ENCODE assay signal across 11 mouse cellular contexts in genomic region chr15:25758037-25758436, GRCm38 (mm10).
DNase-seq lines count a peak whose midpoint lies in the region; ATAC-seq and TF ChIP-seq lines count a peak whose summit lies in the region.
"Had no signal": no experiment of that assay in that cellular context is flagged by ENCODE, and none has a peak within 500 bp of the region (broad histone marks: within the 10 kb centered on the region; RNA-seq: fewer than 3 reads in every experiment).

No protein-coding gene starts in this region.

- no peak overlapping the region for H3K9ac ChIP-seq in hindbrain, embryonic 12.5 days
- H3K9ac ChIP-seq in midbrain, embryonic 15.5 days = no peak overlapping the region; the same call in 1 of the 2 replicates
- H3K9ac ChIP-seq: liver, embryonic 14.5 days had no signal

- H3K4me2 ChIP-seq in hindbrain, embryonic 12.5 days (replicated peaks) = peak overlapping the region; percentile 42
- peak overlapping the region; percentile 40 for H3K4me2 ChIP-seq in midbrain, embryonic 15.5 days

- peak overlapping the region; percentile 81 for H3K4me3 ChIP-seq in E14TG2a.4 (replicated peaks; ENCODE audit: low read length)
- H3K4me3 ChIP-seq in hindbrain, embryonic 12.5 days = no peak overlapping the region
- 0 out of 2 replicates have a peak overlapping the region, but pooled peaks have one; percentile 8 for H3K4me3 ChIP-seq in midbrain, embryonic 15.5 days

- TF ChIP-seq CTCF in E14TG2a.4 (conservative IDR thresholded peaks at IDR 0.05; ENCODE audit: low read length) = no peak
- TF ChIP-seq CTCF in brain, embryonic 14.5 days (IDR thresholded peaks at IDR 0.05; ENCODE audit: borderline replicate concordance, extremely low read depth, insufficient read depth, insufficient read length) = no peak

- peaks cover 32% of the 10 kb centered on the region for H3K36me3 ChIP-seq in E14TG2a.4 (ENCODE audit: insufficient read depth, low read length)
- no peaks in the 10 kb centered on the region for H3K36me3 ChIP-seq in hindbrain, embryonic 12.5 days
- no peaks in the 10 kb centered on the region for H3K36me3 ChIP-seq in midbrain, embryonic 15.5 days (replicated peaks)

- WGBS in hindbrain, embryonic 12.5 days = 30% methylated on average over 10 of the region's 10 CpGs
- 21% methylated on average over 10 of the region's 10 CpGs for WGBS in midbrain, embryonic 15.5 days

- peak overlapping the region; percentile 69 for H3K27ac ChIP-seq in hindbrain, embryonic 12.5 days
- H3K27ac ChIP-seq in midbrain, embryonic 15.5 days = peak overlapping the region; percentile 61
- H3K27ac ChIP-seq: liver, embryonic 14.5 days had no signal

- DNase-seq in brain, embryonic 14.5 days (ENCODE audit: low read depth) = peak; percentile 78
- no peak for DNase-seq in adrenal gland, postnatal 10 days
- DNase-seq in adrenal gland, postnatal 36 days = no peak
- no peak for DNase-seq in thymus, adult 18-20 months
- no peak for DNase-seq in cerebellum, adult 8-10 months
- DNase-seq: layer of hippocampus, adult 9-11 months; thymus, postnatal 36 days had no signal

- no peak for TF ChIP-seq POLR2A in brain, embryonic 14.5 days (IDR thresholded peaks at IDR 0.05; ENCODE audit: borderline replicate concordance, extremely low read depth, insufficient read depth, insufficient read length, poor library complexity, severe bottlenecking)

- H3K4me1 ChIP-seq in E14TG2a.4 (replicated peaks; ENCODE audit: low read depth, low read length) = peaks cover 62% of the 10 kb centered on the region
- H3K4me1 ChIP-seq in hindbrain, embryonic 12.5 days = peaks cover 66% of the 10 kb centered on the region
- H3K4me1 ChIP-seq in midbrain, embryonic 15.5 days = peaks cover 59% of the 10 kb centered on the region

- ATAC-seq in hindbrain, embryonic 12.5 days (ENCODE audit: low FRiP score) = no peak
- no peak for ATAC-seq in midbrain, embryonic 15.5 days (replicated peaks)

- no peaks in the 10 kb centered on the region for H3K9me3 ChIP-seq in E14TG2a.4 (ENCODE audit: low read length)
- H3K9me3 ChIP-seq in hindbrain, embryonic 12.5 days (replicated peaks) = no peaks in the 10 kb centered on the region
- no peaks in the 10 kb centered on the region for H3K9me3 ChIP-seq in midbrain, embryonic 15.5 days

- H3K27me3 ChIP-seq in E14TG2a.4 (ENCODE audit: insufficient read depth, low read length) = no peaks in the 10 kb centered on the region
- H3K27me3 ChIP-seq in hindbrain, embryonic 12.5 days = no peaks in the 10 kb centered on the region
- H3K27me3 ChIP-seq in midbrain, embryonic 15.5 days (replicated peaks) = no peaks in the 10 kb centered on the region
